Mouse (Mus musculus) natural killer cell, adult 2 months (primary cell): Measurements from ENCODE around the gene Pcsk5.

ENCODE experiments used
- DNase-seq, 2 experiments: peaks; one replicate each; pipeline ENCODE4 v3.0.0; 2022; ENCODE audit warnings: low spot score in 2 of 2

Pcsk5 gene

GRCm38 (mm10) chr19:17837471-17837859, at the start of gene Pcsk5:
TSS of gene Pcsk5 (minus strand) at chr19:17837632.
- DNase-seq: no peak

- no peak for DNase-seq
Observed at GRCm38 (mm10) chr19:17875804-17876203, 38.4 kb upstream of the Pcsk5 start.

DNA sequence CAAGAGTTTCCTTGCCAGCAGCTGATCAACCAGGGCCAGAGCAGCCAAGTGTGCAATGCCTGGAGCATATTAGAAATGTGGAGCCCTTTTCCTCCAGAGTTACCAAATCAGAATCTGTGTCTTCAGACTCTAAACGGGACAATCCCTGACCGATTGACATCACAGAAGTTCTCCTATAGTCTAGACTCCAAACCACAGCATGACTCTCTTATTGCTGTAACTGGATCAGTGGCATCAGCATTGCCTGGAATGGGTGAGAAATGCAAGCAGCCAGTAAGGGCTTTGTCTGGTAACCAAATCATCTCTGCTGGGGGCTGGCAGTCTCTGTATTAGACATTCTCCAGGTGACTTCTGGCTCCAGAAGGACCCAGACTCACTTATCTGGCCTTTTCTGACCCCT, 37.0 kb upstream of the Pcsk5 start:
- no peak for DNase-seq

- no peak for DNase-seq
Observed at GRCm38 (mm10) chr19:17873755-17874154, 36.3 kb upstream of the Pcsk5 start.

GRCm38 (mm10) chr19:17866317-17866891, 29.0 kb upstream of the Pcsk5 start:
- DNase-seq: no peak

DNA sequence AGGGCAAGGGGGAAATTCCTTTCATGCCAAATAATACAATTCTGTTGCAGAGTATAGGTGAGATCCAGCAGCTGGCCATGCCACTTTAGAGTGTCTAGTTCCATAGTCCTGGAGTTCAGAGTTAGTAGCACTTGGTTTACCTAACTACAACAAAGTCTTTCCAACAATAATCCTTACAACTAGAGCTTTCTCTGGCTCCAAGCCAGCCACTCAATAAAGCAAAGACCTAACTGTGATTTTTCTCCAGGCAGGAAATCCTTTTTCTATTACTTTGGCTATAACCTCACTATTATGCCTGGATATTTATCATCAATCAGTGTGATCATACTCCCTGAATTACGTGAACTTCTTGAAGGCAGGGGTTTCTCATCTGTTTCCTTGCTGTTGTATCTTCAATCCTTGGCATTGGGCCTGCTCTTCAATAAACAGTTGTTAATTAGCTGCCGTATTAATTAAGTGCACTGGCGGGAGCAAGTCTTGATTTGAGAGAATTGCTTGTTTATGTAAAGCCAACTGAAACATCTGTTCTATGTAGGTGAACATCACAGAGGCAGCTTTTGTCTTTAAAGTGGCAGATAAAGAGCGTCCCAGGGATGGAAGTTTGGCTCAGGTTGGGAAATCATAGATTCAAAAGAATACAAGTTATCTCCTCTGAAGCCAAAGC, 23.1 kb upstream of the Pcsk5 start:
- DNase-seq: no peak

- no peak for DNase-seq
Observed at GRCm38 (mm10) chr19:17856741-17857140, 19.3 kb upstream of the Pcsk5 start.

- DNase-seq: no peak
Observed at GRCm38 (mm10) chr19:17848417-17848816, 11.0 kb upstream of the Pcsk5 start.

- DNase-seq: no peak
Observed at GRCm38 (mm10) chr19:17845967-17846366, 8.5 kb upstream of the Pcsk5 start.

DNA sequence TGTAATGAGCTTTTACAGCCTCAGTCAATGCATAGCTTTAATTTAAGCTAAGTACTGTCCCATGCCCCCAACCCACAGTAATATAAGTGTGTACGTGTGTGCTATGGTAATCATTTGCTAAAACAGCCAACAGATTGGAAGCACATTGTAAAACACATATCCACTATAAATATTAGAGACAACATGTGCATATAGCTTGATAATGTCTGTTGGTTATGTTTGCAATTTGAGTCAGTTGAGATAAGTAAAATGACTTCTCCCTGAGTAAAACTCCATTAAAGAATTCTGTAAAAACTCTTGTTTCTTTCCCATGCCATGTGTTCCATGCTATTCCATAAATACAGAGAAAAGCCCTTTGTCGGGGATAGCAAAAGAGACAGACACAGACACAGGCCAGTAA, 4.2 kb upstream of the Pcsk5 start:
- DNase-seq: no peak

- no peak for DNase-seq
Observed at GRCm38 (mm10) chr19:17839856-17840255, 2.4 kb upstream of the Pcsk5 start.

GRCm38 (mm10) chr19:17836566-17837470, 614 bp downstream of the Pcsk5 start:
- no peak for DNase-seq

- DNase-seq: no peak
Observed at GRCm38 (mm10) chr19:17835681-17836565, 1.5 kb downstream of the Pcsk5 start.

DNA sequence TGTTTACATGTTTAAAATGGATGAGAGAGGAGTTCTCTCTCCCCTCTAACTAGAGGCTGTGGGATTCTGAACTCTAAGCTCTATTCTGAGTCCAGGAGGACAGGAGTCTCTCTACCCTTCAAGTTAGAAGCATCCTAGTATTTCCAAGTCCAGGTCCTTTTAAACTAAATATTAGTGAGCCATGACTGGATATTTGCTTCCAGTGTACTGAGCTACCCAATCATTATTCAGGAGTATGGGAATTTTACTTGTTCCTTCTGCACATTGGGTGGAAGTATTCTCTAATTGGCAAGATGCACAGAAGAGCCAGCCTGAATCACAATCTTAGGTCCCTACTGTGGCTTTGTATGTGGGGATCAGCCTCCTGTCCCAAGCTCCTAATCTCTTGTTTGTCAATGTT, 2.5 kb downstream of the Pcsk5 start:
- no peak for DNase-seq

- no peak for DNase-seq
Observed at GRCm38 (mm10) chr19:17831376-17831775, 6.1 kb downstream of the Pcsk5 start.

GRCm38 (mm10) chr19:17828414-17828813, 9.0 kb downstream of the Pcsk5 start:
- DNase-seq: no peak

GRCm38 (mm10) chr19:17826694-17827093, 10.7 kb downstream of the Pcsk5 start:
- DNase-seq: no peak

- DNase-seq: no peak
Observed at GRCm38 (mm10) chr19:17820046-17820445, 17.4 kb downstream of the Pcsk5 start.

DNA sequence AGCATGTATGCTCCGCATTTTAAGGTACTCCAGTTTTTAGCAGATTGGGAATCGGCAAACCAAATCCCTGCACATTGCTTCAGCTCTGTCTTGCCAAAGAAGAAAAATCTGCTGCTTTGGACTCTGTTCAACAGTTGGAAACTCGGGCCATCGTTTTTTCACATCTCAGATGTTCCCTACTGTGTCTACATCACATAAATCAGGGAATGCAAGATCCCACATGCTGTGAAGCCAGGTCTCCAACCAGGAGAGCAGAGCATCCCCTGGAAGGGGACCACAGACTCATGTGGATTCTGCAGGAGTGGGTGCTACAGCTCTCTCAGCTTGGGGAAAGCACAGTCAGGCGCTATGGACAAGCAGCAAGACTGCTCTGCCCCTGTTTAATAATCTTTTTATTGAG, 18.4 kb downstream of the Pcsk5 start:
- no peak for DNase-seq

DNA sequence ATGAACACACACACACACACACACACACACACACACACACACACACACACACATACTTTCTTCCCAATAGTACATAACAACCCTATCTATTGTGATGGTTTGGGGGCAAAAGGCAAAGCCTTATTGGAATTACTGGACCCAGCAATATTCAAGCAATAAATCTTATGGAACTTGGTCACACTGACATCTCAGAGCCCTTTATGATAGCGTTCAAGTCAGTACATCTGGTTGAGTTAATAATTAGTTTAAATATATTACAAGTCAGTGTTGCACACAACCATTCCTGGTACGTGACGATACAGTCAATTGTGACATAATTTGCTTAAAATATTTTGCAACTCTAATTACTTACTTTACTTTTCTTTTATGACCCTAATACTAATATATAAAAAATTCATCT, 22.4 kb downstream of the Pcsk5 start:
- DNase-seq: no peak

DNA sequence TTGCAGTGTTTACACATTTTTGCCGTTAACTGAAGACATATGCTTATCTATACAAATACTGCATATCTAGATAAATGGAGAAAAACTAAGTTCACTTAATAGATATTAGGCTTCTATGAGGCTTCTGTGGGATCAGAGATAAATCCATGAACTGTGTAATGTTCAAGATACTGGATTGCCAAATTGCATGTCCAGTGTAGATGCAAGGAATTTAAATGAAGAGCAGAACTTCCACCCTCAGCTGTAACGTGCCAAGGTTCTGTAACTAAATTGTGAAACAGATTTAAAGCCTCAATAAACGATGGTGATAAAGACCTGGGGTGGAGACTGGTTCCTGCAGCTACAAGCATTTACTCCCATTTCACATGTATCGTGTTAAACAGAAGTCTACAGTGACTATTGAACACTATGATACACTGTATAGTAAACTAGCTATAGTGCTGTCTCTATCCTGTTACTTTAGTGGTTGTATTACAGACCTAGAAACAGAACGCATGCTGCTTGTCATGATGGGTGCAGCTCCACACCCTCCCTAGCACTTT, 23.9 kb downstream of the Pcsk5 start:
- DNase-seq: no peak

DNA sequence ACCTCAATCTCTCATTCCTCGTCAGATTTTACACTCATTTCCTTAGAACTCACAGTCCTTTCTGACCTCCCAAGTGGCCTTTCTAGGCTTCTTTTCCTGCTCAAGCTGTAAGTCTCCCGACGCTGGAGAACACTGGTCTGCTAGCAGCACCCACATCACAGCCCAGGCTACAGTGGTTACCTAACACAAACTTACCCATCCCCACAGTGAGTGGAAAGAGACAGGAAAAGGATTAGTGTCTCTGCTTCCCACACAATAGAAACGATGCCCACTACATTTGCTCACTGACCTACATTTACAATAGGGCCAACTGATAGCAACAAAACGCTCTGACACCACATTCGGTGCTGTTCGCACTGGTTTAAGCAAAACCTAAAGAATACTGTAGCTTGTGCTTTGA, 24.8 kb downstream of the Pcsk5 start:
- no peak for DNase-seq
